Mouse (Mus musculus): ENCODE measurements around the gene Lgals3bp.

DNA sequence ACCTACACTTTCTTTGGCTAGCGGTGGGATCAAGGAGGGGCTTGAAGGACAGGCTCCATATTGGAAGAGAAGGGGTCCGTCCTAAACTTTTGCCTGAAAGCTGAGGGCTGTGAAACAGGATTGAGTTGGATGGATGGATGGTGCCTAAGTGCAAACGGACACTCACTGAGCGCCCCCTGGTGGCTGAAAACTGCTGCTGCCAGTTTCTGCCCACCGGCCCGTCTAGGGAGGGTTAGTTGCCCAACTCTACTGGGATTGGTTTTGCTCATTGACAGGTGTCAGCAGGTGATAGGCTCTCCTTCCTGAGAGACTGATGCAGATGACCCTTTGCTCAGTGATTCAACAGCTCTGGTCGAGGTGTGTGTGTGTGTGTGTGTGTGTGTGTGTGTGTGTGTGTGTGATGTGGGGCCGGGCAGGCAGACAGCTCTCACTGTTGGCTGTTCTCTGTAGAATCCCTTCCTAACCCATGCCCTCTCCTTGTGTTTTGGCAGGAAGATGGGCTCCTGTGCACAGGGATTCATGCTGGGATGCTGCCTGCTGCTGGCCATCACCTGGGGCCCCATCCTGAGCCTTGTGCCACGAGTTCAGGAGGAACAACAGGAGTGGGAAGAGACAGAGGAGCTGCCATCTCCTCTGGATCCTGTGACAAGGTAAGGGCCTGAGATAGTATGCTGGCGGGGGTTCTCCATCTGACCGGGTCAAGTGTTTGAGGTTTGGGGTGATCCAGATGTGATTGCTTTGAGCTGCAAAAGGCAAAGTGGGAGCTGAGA, 41.5 kb upstream of the Lgals3bp start:
- peak; percentile 89 for TF ChIP-seq CTCF (IDR thresholded peaks at IDR 0.05; ENCODE audit: borderline replicate concordance, control insufficient read depth, extremely low read depth, insufficient read depth, low read length, poor library complexity)
- TF ChIP-seq POLR2A (IDR thresholded peaks at IDR 0.05; ENCODE audit: control insufficient read depth, extremely low read depth, insufficient read depth, low read length, poor library complexity), result no peak
